Mouse (Mus musculus) kidney, adult 9 months (tissue): ENCODE measurements around the gene Hdc.
"Not testable (repeated sequence)": the region's sequence is repeated elsewhere in the genome, so short reads cannot be mapped to it uniquely, and the experiment has no call there.

Experiments used
- DNase-seq: peaks from one replicate; pipeline ENCODE4 v3.0.0; 2022

Hdc gene

DNA sequence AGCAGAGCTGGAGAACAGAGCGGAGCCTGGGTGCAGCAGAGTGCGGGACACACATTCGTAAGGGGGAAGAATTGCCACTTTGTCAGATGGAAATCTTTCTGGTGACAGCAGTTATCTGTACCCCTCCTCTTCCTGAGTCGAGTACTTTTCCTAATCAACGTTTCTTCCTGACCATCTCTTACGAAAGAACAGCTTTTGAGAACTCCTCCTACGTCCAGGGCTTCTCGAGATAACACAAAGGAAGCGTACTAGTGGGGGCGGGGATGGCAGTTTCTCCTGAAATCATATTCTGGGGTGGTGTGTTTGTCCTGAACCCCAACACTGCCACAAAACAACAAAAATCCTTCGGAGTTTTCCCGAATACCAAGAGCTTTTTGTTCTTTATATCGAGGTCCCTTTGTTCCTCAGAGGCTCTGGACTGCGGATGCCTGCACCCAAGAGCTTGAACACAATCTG lies at the start of gene Hdc:
Gene Hdc, minus strand, starts transcription at position 51 of the 456 bp plus-strand sequence.
- DNase-seq, result no peak

DNA sequence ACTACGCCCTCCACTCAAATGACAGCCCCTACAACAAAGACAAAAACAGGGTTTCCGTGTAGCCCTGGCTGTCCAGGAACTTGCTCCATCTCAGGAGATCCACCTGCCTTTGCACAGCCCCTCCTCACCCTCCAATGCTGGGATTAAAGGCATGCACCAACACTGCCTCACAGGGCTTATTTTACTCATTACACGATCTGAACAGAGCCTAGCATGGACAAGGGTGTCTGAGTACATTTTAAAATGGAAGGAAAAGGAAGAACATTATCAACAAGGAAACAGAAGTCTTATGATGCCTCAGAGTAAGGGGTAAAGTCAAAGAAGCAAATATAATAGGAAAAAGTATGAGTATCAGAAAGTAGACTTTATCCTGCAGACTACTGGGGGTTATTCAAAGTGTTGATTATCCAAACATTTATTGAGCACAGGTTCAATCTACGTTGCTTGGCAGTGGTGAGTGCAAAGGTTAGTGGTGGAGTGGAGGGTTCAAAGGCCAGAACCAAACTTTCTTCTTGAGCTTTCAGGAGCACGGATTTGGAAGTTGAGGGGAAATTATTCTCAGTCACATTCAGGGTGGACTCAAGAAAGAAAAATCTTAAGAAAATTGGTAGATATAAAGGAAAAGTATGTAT lies 49.6 kb upstream of the Hdc start:
- DNase-seq, result peak; percentile 83

DNA sequence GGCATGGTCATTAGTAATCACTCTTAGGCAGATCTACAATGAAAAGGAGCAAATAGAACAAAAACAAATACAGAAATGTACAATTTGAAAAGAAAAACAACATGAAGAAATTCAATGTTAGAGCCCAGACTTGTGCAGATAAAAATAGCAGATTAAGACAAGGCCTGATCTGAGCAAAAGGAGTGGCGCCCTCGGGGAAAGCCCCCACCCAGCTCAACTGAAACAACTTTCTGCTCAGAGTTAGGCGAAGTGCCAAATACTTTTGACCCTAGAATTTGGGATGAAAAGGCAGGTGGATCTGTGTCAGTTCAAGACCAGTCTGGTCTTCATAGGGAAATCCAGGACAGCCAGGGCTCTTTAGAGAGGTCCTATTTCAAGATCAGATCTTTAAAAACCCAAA lies 46.9 kb upstream of the Hdc start:
- DNase-seq, result no peak

DNA sequence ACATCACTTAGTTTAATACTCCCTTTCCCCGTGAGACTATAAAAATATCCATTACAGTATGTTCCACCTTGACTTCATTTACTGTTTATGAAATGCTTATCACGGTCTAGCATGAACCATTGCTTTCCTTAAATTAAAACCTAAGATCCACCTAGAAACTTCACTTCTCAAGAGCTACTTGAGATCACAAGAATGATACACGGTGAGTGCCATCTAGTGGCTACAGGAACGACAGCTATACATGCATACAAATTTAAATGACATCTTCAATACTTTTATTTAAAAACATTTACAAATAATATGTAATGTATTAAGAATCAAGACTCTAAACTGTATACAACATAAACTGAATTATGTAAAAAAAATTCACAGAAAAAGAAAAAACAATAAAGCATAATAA lies 44.4 kb upstream of the Hdc start:
- DNase-seq, result peak; percentile 57

DNA sequence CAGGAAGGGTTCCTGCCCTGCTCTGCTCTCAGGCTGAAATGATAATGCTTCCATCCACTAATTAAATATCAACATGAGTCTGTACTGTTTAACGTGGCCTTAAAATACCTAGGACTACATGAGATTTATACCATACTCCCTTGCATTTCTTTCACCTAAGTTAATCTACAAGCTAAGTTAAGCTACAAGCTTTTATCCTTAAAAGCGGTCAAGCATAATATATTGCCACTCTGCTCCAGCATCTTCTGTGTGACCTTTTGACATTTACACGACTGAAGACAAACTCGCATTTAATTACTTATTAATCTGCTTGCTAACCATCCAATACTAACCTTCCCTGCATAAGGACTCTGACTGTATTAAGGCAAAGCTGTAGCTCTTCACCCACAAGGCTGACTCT lies 33.8 kb upstream of the Hdc start:
- peak; percentile 80 for DNase-seq

DNA sequence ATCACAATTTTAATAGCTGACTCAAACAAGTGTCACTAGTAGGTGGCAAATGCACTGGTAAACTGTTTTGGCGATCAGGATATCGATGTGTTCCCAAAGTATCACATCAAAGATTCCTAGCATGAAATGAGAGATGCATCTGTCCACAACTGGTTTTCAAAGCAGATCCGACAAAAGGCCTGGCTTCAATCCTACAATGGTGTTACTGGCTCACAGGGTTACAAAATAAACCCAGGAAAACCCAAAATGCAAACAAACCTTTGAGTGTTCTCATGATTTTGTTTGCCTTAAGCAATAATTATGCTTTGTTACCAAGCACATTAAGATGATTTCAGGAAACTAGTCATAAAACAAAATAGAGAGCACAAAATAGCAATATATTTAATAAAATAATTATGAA lies 28.7 kb upstream of the Hdc start:
- DNase-seq, result no peak

DNA sequence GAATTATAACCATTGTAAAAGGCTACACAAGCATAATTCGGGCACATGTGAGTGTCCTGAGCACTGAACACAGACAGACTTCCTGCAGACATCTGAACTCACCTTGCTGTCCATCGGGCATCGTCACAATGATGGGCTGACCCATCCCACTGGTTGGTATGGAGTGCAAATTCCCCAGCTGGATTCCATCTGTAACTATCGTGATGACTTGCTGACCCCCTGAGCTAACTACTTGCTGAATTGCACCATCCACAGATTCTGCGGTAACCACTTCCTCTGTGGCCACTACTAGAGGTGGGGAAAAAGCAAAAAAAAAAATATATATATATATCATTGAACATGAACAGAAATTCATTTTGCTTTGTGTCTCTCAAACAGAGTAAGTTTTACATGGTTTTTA lies 27.4 kb upstream of the Hdc start:
- DNase-seq, result no peak

DNA sequence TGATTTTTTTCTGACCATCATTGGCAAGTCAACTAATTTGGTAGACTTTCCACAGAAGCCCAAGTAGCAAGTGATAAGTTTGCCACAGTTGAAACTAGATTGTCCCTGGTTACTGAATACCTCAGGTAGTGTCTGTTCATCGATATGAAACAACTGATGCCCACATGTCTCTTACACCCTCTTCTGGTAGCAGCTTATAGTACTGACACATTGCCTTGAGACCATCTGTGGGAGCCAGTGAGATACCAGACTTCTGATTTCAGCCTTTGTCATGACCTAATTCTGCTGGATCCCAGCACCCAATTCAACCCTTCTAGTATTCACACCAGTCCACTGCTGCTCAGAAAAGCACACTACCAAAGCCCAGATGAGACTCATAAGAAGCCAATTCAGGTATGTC lies 25.7 kb upstream of the Hdc start:
- DNase-seq, result no peak

DNA sequence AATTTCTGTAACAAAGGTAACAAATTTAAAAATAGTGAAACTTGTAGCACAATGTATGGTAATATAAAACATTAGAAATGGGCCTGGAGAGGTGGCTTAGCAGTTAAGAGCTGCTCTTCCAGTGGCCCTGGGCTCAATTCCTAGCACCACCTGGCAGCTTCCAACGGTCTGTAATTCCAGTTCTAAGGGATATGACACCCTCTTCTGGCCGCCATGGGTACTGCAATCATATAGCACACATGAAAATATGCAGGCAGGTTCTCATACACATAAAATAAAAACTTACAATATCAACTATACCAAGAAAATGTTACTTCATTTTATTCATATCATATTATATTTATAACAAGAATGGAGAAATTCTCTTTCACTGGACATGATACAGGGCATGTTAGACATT lies 21.2 kb upstream of the Hdc start:
- DNase-seq, result no peak

DNA sequence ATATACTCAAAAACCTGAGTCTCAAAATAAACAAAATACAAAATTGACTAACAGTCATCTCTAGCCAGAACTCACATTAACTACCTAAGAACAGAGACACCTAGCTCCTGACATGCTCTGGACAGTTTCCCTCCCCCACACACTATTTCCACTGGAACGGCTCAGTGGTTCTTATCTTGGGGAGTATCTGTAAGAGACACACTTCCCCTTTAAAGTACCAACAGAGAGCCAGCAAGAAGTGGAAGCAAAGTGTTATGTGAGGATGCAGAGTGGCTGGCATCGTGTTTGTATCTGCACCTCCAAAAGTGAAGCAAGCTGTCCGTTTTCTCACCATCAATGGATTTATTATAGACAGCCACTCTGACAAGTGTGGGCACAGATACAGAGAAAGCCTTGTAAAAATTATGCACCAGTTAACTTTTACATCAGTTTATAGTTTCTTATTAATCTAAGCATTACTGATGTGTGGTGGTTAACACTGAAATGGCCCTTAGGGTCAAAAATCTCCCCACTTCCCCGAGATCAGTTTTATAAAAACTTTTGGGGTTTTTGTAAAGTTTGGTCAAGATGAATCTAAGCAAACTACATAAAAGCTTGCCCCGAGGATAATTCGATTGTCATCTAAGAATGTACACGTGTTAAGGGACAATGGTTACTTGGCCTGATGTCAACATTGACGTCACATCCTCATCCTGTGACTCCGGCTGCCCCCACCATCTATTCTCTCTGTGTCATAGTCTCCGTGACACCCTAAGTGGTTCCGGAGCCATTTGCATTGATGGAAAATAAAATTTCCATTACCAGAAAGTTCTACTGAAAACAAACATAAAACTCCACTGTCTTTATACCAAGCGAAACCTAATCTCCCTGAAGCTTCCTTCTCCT lies 17.1 kb upstream of the Hdc start:
- peak; percentile 80 for DNase-seq

DNA sequence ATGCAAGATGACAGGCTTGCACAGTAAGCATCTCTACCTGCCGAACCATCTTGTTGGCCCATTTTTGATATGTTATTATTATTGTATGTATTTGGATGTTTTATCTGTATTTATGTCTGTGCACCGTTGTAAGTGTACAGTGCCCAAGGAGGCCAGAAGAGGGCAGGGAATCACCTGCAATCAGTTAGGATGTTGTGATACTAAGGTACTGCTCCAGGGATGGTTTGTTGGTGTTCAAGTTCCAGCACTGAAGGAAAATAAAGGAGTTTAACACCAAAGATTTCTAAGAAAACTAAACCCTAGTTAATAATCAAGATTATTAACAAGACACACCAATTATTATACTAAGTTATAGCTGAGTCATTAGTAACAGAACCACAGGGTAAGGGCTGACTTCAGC lies 14.1 kb upstream of the Hdc start:
- peak; percentile 64 for DNase-seq

DNA sequence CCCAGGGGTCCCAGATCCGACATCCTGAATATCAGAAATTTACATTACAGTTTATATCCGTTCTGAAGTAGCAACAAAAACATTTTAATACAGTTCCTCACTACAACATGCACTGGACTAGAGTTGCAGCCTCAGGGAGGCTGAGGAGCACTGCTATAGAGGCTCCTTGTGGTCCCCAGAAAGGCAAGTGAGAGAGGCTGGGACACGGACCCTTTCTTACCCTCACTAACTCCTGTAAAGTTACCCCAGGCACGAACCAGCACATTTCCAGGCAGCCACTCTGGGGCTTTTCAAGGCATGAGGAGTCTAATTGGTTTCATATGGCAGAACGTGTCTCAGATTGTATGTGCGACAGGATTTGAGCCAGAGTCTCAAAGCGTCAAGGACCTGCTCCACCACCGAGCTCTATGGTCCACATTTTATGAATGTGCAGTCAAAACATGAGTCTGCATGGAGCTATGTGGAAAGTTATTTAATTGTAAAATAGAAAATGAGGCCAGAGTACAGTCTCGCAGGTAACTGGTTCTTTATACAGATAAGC lies 9.4 kb upstream of the Hdc start:
- DNase-seq, result no peak

DNA sequence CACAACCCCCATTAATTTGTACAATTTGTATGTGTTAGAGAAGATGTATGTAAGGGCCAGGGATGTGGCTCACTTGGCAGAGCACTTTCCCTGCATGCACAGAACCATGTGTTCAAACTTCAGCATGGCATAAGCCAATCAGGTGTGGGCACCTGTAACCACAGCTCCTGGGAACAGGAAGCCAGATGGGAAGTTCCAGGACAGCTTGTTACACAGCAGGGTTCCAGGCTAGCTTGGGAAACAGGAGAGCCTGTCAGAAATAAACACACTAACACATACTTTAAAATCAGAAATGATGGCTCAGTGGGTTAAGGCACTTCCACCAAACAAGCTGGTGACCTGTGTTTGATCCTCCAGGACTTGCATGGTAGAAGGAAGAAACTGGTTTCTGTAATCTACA lies 4.0 kb upstream of the Hdc start:
- DNase-seq, result no peak

DNA sequence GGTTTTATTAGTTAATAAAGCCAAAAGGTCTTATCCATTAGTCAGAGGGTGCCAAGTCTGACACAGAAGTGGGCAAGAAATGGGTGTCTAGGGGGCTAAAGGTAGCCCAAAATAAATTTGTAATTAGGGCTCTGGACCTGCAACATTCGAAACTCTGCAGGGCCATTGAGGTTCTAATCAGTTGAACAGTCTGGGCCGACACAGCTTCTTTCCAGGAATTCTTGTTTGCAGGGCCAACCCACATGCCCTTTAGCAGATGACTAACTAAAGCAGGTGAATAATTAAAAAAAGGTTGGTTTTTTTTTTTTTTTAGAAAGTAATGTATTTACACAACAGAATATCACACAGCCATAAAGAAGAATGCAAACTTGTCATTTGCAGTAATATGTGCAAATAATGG lies 3.4 kb upstream of the Hdc start:
- DNase-seq, result peak; percentile 58

DNA sequence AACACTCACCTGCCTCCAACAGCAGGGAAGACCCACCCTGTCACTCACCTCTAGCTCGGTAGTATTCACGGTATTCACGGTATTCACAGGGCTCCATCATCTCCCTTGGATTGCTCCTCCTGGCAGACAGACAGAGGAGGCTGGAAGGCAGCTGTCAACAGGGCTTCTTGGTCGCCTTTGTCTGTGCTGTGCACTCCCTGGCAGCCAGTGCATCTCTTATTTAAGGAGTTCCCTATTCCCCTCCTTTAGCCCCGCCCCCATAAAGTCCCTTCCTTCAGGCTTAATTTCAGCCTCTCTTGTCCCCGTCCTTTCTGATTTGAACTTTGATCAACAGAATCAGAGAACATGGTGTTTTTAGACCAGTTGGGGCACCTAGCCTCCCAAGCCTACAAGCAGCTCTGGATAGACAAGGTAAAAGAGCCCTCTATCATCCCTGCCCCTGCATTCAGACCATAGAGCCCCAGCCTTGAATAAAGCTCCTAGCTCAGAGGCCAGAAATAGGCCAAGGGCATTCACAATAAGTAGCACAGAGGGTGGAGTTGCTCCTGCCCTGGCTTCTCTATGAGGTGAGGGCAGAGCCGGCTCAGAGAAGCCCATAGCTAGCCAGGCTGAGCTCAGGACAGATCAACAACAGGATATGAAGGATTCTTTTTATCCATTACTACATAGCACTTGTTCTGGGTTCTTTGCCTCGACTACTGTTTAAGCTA lies 474 bp downstream of the Hdc start:
- no peak for DNase-seq

DNA sequence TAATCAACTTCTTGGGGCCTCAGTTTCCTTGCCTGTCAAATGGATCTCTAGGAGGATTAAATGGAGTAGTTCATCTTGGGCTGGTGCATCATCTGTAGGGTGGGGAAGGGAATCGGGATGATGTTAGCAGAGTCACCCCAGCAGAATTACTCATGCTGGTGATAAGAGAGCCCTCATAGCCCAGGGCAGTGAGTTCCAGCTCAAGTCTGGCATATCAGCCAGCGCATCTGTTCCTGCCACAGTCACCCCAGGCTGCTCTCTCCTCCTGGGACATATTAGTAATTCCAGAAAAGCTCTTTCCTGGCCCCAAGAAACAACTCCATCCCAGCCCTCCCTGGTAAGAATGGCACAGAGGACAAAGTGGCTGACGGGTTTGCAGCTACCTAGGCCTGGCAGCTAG lies 3.7 kb downstream of the Hdc start:
- no peak for DNase-seq

DNA sequence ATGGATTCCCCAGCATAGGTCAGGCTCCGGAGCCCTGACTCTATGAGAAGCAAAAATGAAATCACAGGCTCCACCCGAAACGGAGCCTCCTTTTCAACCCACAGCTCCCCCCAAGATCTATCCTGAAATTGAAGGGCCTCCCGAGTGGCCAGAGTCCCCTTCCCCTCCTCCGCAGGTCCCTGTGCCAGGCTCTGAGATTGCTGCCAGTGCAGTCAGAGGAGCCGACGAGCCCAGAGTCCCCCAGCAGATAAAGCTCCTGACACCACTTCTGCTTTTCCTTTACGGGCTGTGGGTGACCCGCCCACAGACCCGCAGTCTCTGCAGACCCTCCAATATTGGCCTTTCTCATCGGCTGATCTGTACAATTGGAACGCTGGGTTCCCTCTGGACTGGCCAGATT lies 9.5 kb downstream of the Hdc start:
- DNase-seq, result not testable (repeated sequence)

DNA sequence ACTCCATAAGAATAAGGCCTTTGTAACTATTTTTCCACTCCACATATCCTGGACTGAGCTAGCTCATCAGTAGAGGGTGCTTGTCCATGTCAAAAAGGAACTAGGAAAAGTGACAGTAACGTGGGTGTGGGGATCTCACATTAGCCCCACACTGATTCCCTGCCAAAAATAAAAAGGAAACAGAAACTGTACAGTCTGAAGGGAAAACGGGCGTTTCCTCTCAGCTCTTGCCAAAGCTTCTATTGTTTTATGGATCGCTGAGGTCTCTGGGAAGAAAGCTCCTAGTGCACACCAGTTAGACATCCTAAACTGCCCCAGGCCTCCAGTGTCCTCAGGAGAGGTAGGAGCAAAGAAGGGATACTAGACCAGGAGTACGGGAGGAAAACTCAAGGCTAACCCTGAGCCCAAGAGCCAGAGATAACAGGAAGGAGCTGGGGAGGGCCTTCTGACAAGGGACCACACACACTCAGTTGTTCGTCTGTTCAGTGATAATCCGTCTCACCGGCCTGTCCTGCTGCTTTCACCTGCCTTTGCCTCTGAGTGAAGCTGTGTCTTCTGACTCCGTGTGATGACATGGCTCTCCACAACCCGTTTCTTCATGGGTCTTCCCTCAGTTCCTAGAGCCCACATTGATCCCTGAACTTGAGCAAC lies 11.4 kb downstream of the Hdc start:
- DNase-seq, result peak; percentile 34

DNA sequence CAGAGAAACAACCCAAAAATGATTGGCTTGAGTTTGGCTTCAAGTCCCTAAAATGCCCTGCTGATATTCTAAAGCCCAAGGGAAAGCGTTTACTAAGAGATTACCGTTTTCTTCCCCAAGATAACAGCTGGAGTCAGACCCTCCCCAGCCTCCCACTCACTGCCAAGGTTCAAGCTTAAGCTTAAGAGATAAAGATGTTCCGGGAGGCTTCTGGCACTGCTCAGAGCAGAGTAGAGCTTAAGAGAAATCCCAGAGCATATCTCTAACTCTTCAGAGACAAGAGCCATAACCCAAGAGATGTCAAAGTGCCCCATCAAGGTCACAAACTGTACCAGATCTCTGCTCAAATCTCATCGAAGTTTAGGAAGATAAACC lies 12.4 kb downstream of the Hdc start:
- no peak for DNase-seq

DNA sequence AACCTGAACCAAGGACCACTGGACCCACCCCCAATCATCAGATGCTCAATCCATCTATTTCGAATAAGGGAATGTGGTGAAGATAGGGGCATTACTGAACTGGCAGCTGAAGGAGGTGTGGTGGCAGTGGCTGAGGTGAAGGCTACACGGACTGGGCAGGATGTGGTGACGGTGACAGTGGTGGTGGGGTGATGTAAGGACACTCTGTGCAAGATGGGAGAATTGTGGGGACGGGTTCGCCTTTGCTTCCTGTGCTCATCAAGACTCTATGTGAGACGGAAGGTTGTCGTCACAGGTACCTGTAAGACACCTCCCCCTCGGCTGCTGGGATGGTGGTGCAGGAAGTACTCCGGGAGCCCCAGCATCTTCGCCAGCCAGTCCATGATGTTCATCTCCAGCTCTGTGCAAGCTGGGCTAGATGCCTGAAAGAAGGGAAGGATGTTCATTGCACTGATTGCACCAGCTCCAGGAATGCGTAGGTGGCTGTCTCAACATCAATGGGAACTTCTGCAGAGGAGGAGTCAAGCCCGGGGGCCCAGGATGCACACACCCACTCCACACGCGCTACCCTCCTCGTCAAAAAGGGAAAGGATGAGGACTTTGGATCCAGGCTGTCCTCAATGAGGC lies 12.9 kb downstream of the Hdc start:
- no peak for DNase-seq

DNA sequence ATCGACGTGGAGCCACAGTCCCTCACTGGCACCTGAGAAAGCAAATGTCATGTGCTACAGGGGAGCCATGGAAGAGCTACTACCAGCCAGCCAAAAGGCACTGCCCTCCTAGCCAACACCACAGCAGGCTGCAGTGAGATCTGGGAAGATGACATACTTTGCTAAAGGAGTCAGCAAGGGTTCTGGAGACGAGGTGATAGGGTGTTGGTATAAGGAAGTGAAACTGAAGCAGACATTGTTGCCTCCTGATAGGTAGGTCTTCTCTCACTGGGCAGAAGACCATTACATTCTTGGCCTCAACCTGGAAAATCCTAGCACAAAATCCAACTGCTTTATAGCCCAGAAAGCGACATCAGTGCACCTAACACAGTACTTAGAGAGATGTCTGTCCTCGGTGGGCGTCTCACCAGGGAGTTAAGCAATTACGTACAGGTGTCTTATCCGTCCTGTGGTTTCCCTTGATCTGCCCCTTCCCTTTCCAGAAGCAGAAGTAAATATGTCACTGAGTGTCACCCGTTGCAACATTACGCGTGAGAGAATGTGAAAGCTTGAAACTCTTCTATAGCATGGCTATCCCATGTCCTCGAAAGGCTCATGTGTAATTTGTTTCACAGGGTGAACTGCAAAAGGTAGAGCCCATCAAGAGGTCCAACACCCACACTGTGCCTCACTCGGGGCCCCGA lies 17.0 kb downstream of the Hdc start:
- DNase-seq, result no peak

DNA sequence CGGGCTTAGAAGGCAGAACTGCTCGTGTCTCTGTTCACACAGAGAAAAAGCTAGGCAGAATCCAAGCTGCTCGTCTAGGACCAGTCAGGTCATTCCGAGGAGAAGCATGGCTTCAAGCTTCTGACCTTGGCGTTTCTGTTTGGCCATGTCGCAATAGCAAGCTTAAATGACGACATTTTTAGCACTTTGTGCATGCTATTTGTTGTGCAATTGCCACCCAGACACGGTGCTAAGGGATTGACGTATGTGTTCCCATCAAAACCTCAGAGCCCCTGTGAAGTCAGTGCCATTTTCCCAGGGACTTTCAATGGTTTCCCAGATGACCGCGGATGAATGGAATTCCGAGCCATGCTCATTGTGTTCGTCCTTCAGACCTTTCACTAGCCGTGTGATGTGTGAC lies 18.6 kb downstream of the Hdc start:
- no peak for DNase-seq
